Mouse (Mus musculus) kidney, adult 2 months (tissue): ENCODE data around the gene Myo6.

Experiments used
- CTCF ChIP-seq: fragments of 200-500 bp; conservative IDR thresholded peaks from 2 replicates; pipeline ENCODE4 v1.5.1; 2011; ENCODE audit warnings: low read depth, mild to moderate bottlenecking, control low read depth, low read length, moderate library complexity, mixed read lengths; ENCODE audit not compliant: insufficient read depth, insufficient read length
- POLR2A ChIP-seq: fragments of 200-500 bp; IDR thresholded peaks from one replicate; pipeline ENCODE4 v1.6.1; 2011; ENCODE audit warnings: low read depth, low read length, control low read depth

DNA sequence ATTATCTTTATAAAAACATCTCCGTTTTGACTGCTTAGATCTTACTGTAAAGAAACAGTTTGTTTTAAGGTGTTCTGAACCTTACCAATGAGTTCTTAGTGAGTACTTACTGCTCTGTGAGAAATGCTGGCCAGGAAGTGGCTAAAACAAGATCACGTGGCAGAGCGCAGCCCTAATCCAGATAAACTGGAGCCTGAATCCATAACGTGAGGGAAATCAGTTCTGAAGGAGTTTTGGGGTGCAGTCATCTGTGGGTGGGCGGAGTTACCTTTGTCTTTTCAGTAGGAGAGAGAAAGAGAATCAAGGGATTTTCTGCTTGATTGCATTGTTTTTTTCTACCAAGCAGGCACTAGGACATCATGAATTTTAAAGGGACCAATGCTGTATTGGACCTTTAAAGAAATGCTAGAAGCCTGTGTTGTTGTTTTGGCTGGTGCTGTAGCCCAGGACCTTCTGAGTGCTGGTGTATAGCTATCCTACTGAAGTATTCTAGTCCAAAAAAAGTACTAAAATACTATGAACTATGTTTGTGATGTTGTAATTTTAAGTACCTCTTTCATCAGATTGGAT lies 23.6 kb downstream of the Myo6 start:
- no peak for TF ChIP-seq POLR2A
- no peak for TF ChIP-seq CTCF
